Mouse (Mus musculus): ENCODE data around the gene Wnk2. TPM values are rescaled to one million over a fixed set of nuclear protein-coding genes. Genes with fewer than 3 reads are reported as not detected.

Gene Wnk2
- total RNA-seq, 2 experiments from 2014 or later: not detected

- no peak for ATAC-seq (replicated peaks; ENCODE audit: low FRiP score, poor library complexity, severe bottlenecking)
Observed at GRCm38 (mm10) chr13:49015366-49016306, 132.2 kb downstream of the Wnk2 start.

DNA sequence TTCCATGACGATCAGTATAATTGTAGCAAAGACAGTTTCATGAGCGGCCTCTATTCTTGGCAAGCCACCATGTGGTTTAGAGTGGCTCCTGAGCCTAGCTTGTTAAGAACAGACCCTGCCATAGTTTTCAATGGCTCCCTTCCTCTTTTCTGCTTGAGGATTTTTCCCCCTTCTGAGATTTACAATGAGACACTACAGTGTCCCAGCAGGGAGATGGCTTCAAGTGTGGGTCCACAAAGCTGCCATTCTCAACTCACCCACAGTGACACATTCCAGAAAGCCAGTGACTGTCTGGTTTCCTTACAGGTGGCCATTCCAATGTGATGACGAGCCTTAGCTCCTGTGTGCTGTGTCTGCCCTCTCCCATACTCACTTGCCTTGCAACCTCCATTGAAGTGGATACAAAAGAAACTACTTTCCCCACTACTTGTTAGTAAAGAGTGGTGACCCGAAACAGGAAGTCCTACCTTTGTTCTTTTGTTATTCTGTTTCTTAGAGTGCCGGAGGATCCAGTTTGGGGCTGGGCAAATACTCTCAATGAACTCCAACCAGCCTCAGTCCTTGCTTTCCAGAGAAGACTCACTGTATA lies 134.5 kb downstream of the Wnk2 start:
- ATAC-seq (replicated peaks; ENCODE audit: low FRiP score, poor library complexity, severe bottlenecking): no peak

GRCm38 (mm10) chr13:49001691-49002090 lies 146.1 kb downstream of the Wnk2 start:
- no peak for ATAC-seq (replicated peaks; ENCODE audit: low FRiP score, poor library complexity, severe bottlenecking)

DNA sequence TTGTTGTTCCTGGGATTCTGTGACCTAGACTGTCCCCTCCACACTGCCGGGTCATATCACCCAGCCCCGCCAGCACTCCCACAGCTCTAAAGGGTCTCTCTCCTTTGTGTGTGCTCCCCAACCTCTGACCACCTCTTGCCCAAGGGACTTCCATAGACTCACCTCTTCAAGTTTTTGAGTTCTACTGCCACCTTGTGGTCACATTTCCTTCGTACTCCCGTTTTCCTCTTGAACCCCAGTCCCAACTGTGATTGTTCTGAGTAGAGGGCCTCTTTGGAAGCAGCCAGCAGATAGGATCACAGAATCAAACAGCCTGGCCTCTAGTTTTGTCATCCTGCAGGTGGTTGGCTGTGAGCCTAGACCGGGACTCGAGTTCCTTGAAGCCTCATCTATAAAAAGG lies 149.2 kb downstream of the Wnk2 start:
- peak; percentile 54; the same call in 1 of the 2 replicates for ATAC-seq (replicated peaks; ENCODE audit: low FRiP score, poor library complexity, severe bottlenecking)

DNA sequence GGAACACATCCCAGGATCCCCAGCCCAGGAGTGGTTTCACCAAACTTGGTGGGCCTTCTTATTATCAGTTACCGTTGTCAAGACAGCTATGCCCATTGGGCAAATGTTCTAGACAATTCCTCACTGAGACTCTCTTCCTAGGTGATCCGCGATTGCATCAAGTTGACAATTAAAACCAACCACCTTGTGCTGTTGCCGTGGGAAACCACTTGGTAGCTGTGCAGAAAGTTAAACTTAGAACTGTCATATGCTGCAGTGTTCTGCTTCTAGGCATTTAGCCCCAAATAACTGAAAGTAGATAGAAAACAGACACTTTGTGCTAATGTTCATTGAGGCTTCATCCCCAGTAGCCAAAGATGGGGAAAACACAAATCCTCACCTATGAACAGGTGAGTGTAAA lies 151.1 kb downstream of the Wnk2 start:
- no peak for ATAC-seq (replicated peaks; ENCODE audit: low FRiP score, poor library complexity, severe bottlenecking)

- no peak for ATAC-seq (replicated peaks; ENCODE audit: low FRiP score, poor library complexity, severe bottlenecking)
Observed at GRCm38 (mm10) chr13:48994903-48995302, 152.9 kb downstream of the Wnk2 start.

DNA sequence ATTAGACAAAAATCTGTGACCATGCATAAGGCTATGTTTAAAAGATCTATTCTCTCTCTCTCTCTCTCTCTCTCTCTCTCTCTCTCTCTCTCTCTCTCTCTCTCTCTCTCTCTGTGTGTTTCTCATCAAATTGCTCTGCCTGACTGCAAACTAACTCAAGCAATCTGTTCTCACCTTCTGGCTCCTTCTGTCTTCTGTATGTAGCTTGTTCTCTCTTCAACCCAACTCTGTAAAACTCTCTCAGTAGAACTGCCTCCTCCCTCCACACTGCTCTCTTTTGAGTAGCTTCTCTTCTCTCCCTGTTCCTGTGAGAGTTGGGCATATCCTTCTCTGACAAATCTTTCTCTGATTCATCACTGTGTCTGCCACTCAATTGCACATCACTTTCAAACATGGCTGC lies 154.9 kb downstream of the Wnk2 start:
- ATAC-seq (replicated peaks; ENCODE audit: low FRiP score, poor library complexity, severe bottlenecking): no peak

- no peak for ATAC-seq (replicated peaks; ENCODE audit: low FRiP score, poor library complexity, severe bottlenecking)
Observed at GRCm38 (mm10) chr13:48990138-48990537, 157.7 kb downstream of the Wnk2 start.

Other genes starting within 250 kb of the Wnk2 start
- 158 and 188 TPM in 2 replicates for gene Fam120a, start 180.0 kb downstream of the Wnk2 start, total RNA-seq (2015; ENCODE audit: low replicate concordance)
- gene Fam120a, start 180.0 kb downstream of the Wnk2 start, total RNA-seq (2017; ENCODE audit: low replicate concordance): 102 and 103 TPM in 2 replicates
- 27.2 and 40.7 TPM in 2 replicates for gene Ninj1, start 39.5 kb upstream of the Wnk2 start, total RNA-seq (2015; ENCODE audit: low replicate concordance)
- 0.76 and 4.6 TPM in 2 replicates for gene Ninj1, start 39.5 kb upstream of the Wnk2 start, total RNA-seq (2017; ENCODE audit: low replicate concordance)
- 3.2 and 17.6 TPM in 2 replicates for gene Card19, start 68.0 kb upstream of the Wnk2 start, total RNA-seq (2015; ENCODE audit: low replicate concordance)
- gene Card19, start 68.0 kb upstream of the Wnk2 start, total RNA-seq (2017; ENCODE audit: low replicate concordance): 2.2 and 3.4 TPM in 2 replicates
- 0.84 and 1.4 TPM in 2 replicates for gene Susd3, start 100.7 kb upstream of the Wnk2 start, total RNA-seq (2015; ENCODE audit: low replicate concordance)
- 2.7 and 3.9 TPM in 2 replicates for gene Susd3, start 100.7 kb upstream of the Wnk2 start, total RNA-seq (2017; ENCODE audit: low replicate concordance)
- gene Fgd3, start 172.3 kb upstream of the Wnk2 start, total RNA-seq (2015; ENCODE audit: low replicate concordance): 1.8 and 3.4 TPM in 2 replicates
- gene Fgd3, start 172.3 kb upstream of the Wnk2 start, total RNA-seq (2017; ENCODE audit: low replicate concordance): 3.1 and 5.5 TPM in 2 replicates
- 12.6 and 19.7 TPM in 2 replicates for gene Bicd2, start 193.6 kb upstream of the Wnk2 start, total RNA-seq (2015; ENCODE audit: low replicate concordance)
- 28.8 and 35.2 TPM in 2 replicates for gene Bicd2, start 193.6 kb upstream of the Wnk2 start, total RNA-seq (2017; ENCODE audit: low replicate concordance)